Mouse (Mus musculus): ENCODE data around the gene Gstp2. TPM values are rescaled to one million over a fixed set of nuclear protein-coding genes. Genes with fewer than 3 reads are reported as not detected.

Gstp2 gene
- polyA plus RNA-seq, 1 experiment = 32.1 TPM

DNA sequence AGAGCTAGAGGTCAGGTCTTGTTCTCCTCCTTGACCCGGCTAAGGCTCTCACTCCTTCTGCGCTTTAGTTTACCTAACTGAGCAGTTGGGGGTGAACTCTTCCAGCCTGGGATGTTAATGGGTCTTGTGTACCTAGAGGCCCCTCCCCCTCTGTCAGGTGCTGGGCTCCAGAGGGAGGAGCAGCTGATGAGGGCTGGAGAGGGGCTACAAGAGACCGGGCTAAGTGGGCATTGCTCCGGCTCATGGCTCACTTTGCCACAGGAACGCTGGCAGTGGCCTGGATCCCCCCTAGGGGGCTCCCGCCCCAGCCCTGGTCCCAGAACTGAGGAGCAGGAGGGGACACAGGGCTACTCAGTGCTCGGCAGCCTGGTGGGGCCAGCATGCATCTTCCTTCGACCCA, 38.0 kb upstream of the Gstp2 start:
- Histone ChIP-seq H3K9me3 (replicated peaks; ENCODE audit: control insufficient read depth, insufficient read depth, low read length, poor library complexity, severe bottlenecking) (no peaks in the 10 kb centered on the region), H3K36me3 (ENCODE audit: control insufficient read depth, insufficient read depth, low read length, poor library complexity, severe bottlenecking) (no peaks in the 10 kb centered on the region), H3K27ac (ENCODE audit: insufficient read depth, low read length) (no peak overlapping the region), H3K4me3 (ENCODE audit: low read depth, low read length) (no peak overlapping the region), H3K9ac (ENCODE audit: low read depth, poor library complexity, severe bottlenecking) (no peak overlapping the region), H3K4me1 (ENCODE audit: control insufficient read depth, insufficient read depth, low read length) (no peaks in the 10 kb centered on the region), H3K27me3 (ENCODE audit: control insufficient read depth, insufficient read depth, low read length, poor library complexity, severe bottlenecking) (no peaks in the 10 kb centered on the region)
- no peak for TF ChIP-seq EP300 (IDR thresholded peaks at IDR 0.05; ENCODE audit: insufficient read depth, low read depth, low read length)
- no peak for TF ChIP-seq CTCF (IDR thresholded peaks at IDR 0.05; ENCODE audit: low read depth, low read length)
- TF ChIP-seq POLR2A (IDR thresholded peaks at IDR 0.05; ENCODE audit: insufficient read depth, low read length) = no peak

DNA sequence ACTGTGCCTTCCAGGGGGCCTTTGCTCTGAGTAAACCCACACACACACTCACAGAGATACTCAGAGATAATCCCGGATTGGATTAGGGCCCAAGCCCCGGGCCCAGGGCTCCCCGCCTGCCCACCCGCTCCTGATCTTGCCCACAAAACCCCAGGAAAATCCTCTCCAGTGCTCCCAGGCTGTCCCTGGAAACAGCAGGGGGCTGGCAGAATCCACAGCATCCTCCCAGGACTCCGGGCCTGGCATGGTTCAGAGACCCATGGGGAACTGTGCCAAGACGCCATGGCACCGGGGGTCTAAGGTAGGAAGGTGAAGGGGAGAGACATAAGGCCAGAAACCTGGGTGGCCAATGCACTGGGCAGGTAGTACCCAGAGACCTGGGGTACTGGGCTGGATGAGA, 37.5 kb upstream of the Gstp2 start:
- Histone ChIP-seq H3K27ac (ENCODE audit: insufficient read depth, low read length) (no peak overlapping the region), H3K36me3 (ENCODE audit: control insufficient read depth, insufficient read depth, low read length, poor library complexity, severe bottlenecking) (no peaks in the 10 kb centered on the region), H3K27me3 (ENCODE audit: control insufficient read depth, insufficient read depth, low read length, poor library complexity, severe bottlenecking) (no peaks in the 10 kb centered on the region), H3K9me3 (replicated peaks; ENCODE audit: control insufficient read depth, insufficient read depth, low read length, poor library complexity, severe bottlenecking) (no peaks in the 10 kb centered on the region), H3K9ac (ENCODE audit: low read depth, poor library complexity, severe bottlenecking) (no peak overlapping the region), H3K4me3 (ENCODE audit: low read depth, low read length) (no peak overlapping the region), H3K4me1 (ENCODE audit: control insufficient read depth, insufficient read depth, low read length) (no peaks in the 10 kb centered on the region)
- TF ChIP-seq POLR2A (IDR thresholded peaks at IDR 0.05; ENCODE audit: insufficient read depth, low read length) = no peak
- no peak for TF ChIP-seq CTCF (IDR thresholded peaks at IDR 0.05; ENCODE audit: low read depth, low read length)
- TF ChIP-seq EP300 (IDR thresholded peaks at IDR 0.05; ENCODE audit: insufficient read depth, low read depth, low read length) = no peak

DNA sequence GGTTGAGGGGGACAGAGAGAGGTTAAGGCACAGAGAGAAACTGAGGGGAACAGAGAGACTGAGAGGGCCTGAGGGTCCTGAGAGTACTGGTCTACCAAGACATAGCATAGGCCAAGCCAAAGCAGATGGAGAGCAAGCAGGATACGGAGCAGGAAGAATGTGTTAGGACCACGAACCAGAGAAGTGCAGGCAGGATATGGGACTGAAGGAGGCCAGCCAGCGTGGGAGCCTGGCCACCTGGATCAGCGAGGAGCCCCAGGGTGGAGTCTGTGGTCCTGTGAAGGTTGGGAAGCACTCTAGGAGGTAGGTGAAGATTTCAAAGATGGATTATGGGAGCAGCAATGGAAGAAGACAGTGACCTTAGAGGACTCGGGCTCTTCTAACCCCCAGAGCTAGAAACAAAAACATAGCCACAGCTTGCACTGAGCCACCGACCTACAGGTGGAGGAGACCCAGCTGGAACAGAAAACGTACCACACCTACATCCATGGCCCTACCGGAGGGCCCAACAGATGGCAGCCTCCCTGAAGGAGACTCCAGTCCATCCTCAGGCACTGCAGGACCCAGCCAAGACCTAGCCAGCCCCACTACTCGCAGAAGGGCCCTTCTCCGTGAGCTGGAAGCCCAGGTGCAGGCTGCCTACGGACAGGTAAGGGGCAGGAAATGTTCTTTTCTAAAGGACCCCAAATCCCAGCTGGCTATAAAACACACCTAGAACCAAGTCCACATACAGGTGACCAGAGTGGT, 36.6 kb upstream of the Gstp2 start:
- no peak overlapping the region for H3K9ac ChIP-seq (ENCODE audit: low read depth, poor library complexity, severe bottlenecking)
- H3K36me3 ChIP-seq (ENCODE audit: control insufficient read depth, insufficient read depth, low read length, poor library complexity, severe bottlenecking) = no peaks in the 10 kb centered on the region
- no peaks in the 10 kb centered on the region for H3K27me3 ChIP-seq (ENCODE audit: control insufficient read depth, insufficient read depth, low read length, poor library complexity, severe bottlenecking)
- H3K27ac ChIP-seq (ENCODE audit: insufficient read depth, low read length) = no peak overlapping the region
- no peak overlapping the region for H3K4me3 ChIP-seq (ENCODE audit: low read depth, low read length)
- no peaks in the 10 kb centered on the region for H3K4me1 ChIP-seq (ENCODE audit: control insufficient read depth, insufficient read depth, low read length)
- no peaks in the 10 kb centered on the region for H3K9me3 ChIP-seq (replicated peaks; ENCODE audit: control insufficient read depth, insufficient read depth, low read length, poor library complexity, severe bottlenecking)
- TF ChIP-seq POLR2A (IDR thresholded peaks at IDR 0.05; ENCODE audit: insufficient read depth, low read length) = no peak
- TF ChIP-seq CTCF (IDR thresholded peaks at IDR 0.05; ENCODE audit: low read depth, low read length) = no peak
- TF ChIP-seq EP300 (IDR thresholded peaks at IDR 0.05; ENCODE audit: insufficient read depth, low read depth, low read length) = no peak

DNA sequence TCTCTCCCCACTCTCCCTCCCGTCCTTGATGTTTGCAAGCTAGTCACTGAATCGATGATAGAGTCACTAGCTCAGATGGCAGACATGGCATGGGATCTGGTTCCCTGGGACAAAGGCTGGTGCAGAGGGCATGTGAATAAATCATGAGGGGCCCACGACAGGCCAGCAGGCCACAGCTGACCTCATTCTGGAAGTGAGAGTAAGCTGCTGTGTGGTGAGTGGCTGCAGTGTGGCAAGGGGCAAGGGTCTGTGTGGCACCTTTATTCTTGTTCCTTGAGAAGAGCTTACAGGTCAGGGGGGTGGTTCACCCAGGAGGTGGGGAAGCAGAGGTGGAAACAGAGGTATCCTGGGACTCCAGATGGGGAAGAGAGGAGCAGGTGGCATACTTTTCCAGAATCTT, 35.6 kb upstream of the Gstp2 start, which contains the start of gene Cabp2:
TSS of gene Cabp2 (plus strand) at position 185 of the 400 bp plus-strand sequence.
- H3K9me3 ChIP-seq (replicated peaks; ENCODE audit: control insufficient read depth, insufficient read depth, low read length, poor library complexity, severe bottlenecking) = no peaks in the 10 kb centered on the region
- no peak within 1 kb of the TSS for H3K4me3 ChIP-seq (ENCODE audit: low read depth, low read length)
- no peak within 1 kb of the TSS for H3K9ac ChIP-seq (ENCODE audit: low read depth, poor library complexity, severe bottlenecking)
- no peak within 1 kb of the TSS for H3K27ac ChIP-seq (ENCODE audit: insufficient read depth, low read length)
- no peaks in the 10 kb centered on the region for H3K27me3 ChIP-seq (ENCODE audit: control insufficient read depth, insufficient read depth, low read length, poor library complexity, severe bottlenecking)
- TF ChIP-seq POLR2A (IDR thresholded peaks at IDR 0.05; ENCODE audit: insufficient read depth, low read length) (no peak), EP300 (IDR thresholded peaks at IDR 0.05; ENCODE audit: insufficient read depth, low read depth, low read length) (no peak), CTCF (IDR thresholded peaks at IDR 0.05; ENCODE audit: low read depth, low read length) (no peak)
- H3K36me3 ChIP-seq (ENCODE audit: control insufficient read depth, insufficient read depth, low read length, poor library complexity, severe bottlenecking) = no peaks in the 10 kb centered on the region
- no peaks in the 10 kb centered on the region for H3K4me1 ChIP-seq (ENCODE audit: control insufficient read depth, insufficient read depth, low read length)

DNA sequence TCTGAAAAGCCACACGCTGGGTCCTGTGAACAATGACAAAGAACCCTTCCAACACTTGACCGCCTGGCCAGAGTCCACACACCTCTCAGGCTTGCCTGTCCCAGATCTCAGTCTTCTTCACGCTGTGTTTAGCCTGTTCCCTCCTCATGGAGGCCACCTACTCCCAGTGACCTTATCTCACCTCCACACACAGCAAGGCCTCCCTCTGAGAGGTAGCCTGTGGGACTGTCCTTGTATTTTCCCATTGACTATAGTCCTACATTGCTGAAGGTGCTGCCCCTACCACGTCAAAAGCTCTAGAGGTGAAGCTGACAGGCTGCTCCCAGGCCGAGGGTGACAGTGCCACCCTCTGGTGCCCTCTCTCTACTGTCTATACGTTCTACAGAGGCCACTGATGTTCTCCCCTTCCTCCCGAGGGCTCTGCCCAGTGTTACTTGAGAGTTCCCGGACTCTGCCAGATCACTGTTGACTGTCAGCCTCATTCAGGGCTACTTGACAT, 34.7 kb upstream of the Gstp2 start:
- no peaks in the 10 kb centered on the region for H3K9me3 ChIP-seq (replicated peaks; ENCODE audit: control insufficient read depth, insufficient read depth, low read length, poor library complexity, severe bottlenecking)
- H3K9ac ChIP-seq (ENCODE audit: low read depth, poor library complexity, severe bottlenecking) = no peak overlapping the region
- TF ChIP-seq EP300 (IDR thresholded peaks at IDR 0.05; ENCODE audit: insufficient read depth, low read depth, low read length) = no peak
- TF ChIP-seq CTCF (IDR thresholded peaks at IDR 0.05; ENCODE audit: low read depth, low read length) = no peak
- TF ChIP-seq POLR2A (IDR thresholded peaks at IDR 0.05; ENCODE audit: insufficient read depth, low read length) = no peak
- H3K4me1 ChIP-seq (ENCODE audit: control insufficient read depth, insufficient read depth, low read length) = no peaks in the 10 kb centered on the region
- H3K27me3 ChIP-seq (ENCODE audit: control insufficient read depth, insufficient read depth, low read length, poor library complexity, severe bottlenecking) = no peaks in the 10 kb centered on the region
- H3K4me3 ChIP-seq (ENCODE audit: low read depth, low read length) = no peak overlapping the region
- H3K27ac ChIP-seq (ENCODE audit: insufficient read depth, low read length) = no peak overlapping the region
- H3K36me3 ChIP-seq (ENCODE audit: control insufficient read depth, insufficient read depth, low read length, poor library complexity, severe bottlenecking) = no peaks in the 10 kb centered on the region

DNA sequence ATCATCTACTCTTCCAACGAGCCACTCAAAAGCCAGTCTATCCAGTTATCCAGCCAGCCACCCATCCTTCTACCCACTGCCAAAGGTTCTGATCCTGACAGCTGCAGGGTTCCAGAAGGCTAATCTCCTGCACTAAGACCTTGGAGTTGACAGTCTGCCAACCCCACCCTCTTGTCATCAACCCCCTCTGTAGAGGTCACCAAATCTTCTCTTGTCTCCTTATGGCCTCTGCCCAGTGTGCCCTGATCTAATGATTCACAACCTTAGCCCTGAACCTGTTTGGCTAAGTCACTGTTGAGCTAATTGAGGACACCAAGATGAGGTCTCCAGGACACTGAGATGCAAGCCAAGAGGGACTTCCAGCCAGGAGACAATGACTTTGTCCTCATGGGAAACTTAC, 33.8 kb upstream of the Gstp2 start:
- no peak overlapping the region for H3K9ac ChIP-seq (ENCODE audit: low read depth, poor library complexity, severe bottlenecking)
- TF ChIP-seq EP300 (IDR thresholded peaks at IDR 0.05; ENCODE audit: insufficient read depth, low read depth, low read length) = no peak
- TF ChIP-seq CTCF (IDR thresholded peaks at IDR 0.05; ENCODE audit: low read depth, low read length) = no peak
- no peak for TF ChIP-seq POLR2A (IDR thresholded peaks at IDR 0.05; ENCODE audit: insufficient read depth, low read length)
- no peaks in the 10 kb centered on the region for H3K27me3 ChIP-seq (ENCODE audit: control insufficient read depth, insufficient read depth, low read length, poor library complexity, severe bottlenecking)
- no peaks in the 10 kb centered on the region for H3K9me3 ChIP-seq (replicated peaks; ENCODE audit: control insufficient read depth, insufficient read depth, low read length, poor library complexity, severe bottlenecking)
- no peak overlapping the region for H3K4me3 ChIP-seq (ENCODE audit: low read depth, low read length)
- H3K36me3 ChIP-seq (ENCODE audit: control insufficient read depth, insufficient read depth, low read length, poor library complexity, severe bottlenecking) = no peaks in the 10 kb centered on the region
- no peaks in the 10 kb centered on the region for H3K4me1 ChIP-seq (ENCODE audit: control insufficient read depth, insufficient read depth, low read length)
- no peak overlapping the region for H3K27ac ChIP-seq (ENCODE audit: insufficient read depth, low read length)
